Mouse (Mus musculus): ENCODE data around the gene Rufy3. TPM values are rescaled to one million over a fixed set of nuclear protein-coding genes. Genes with fewer than 3 reads are reported as not detected.

Rufy3 gene
- polyA plus RNA-seq, 1 experiment from 2014 or later: 9.9 TPM

Other genes with a start within 250 kb of the Rufy3 start
- not detected in 2 replicates for gene Prol1, start 247.7 kb upstream of the Rufy3 start, polyA plus RNA-seq (2014; fragmentation: Nextera tagmentation; extraction: Ambion mirVana)
- gene Amtn, start 188.9 kb upstream of the Rufy3 start, polyA plus RNA-seq (2014; fragmentation: Nextera tagmentation; extraction: Ambion mirVana): not detected in 2 replicates
- 0.51 and 1.1 TPM in 2 replicates for gene Ambn, start 109.0 kb upstream of the Rufy3 start, polyA plus RNA-seq (2014; fragmentation: Nextera tagmentation; extraction: Ambion mirVana)
- 0.03 and 0.24 TPM in 2 replicates for gene Enam, start 77.1 kb upstream of the Rufy3 start, polyA plus RNA-seq (2014; fragmentation: Nextera tagmentation; extraction: Ambion mirVana)
- 0.17 TPM in 1 of 2 replicates, not detected in the other for gene Jchain, start 37.1 kb upstream of the Rufy3 start, polyA plus RNA-seq (2014; fragmentation: Nextera tagmentation; extraction: Ambion mirVana)
- gene Utp3, start 10.6 kb upstream of the Rufy3 start, polyA plus RNA-seq (2014; fragmentation: Nextera tagmentation; extraction: Ambion mirVana): 86.4 and 95.8 TPM in 2 replicates
- 74.7 and 75.1 TPM in 2 replicates for gene Grsf1, start 111.1 kb downstream of the Rufy3 start, polyA plus RNA-seq (2014; fragmentation: Nextera tagmentation; extraction: Ambion mirVana)
- gene Mob1b, start 155.8 kb downstream of the Rufy3 start, polyA plus RNA-seq (2014; fragmentation: Nextera tagmentation; extraction: Ambion mirVana): 12.5 and 17.0 TPM in 2 replicates
- 93.3 and 95.1 TPM in 2 replicates for gene Dck, start 200.0 kb downstream of the Rufy3 start, polyA plus RNA-seq (2014; fragmentation: Nextera tagmentation; extraction: Ambion mirVana)

Measured in limb, embryonic 11.5 days (tissue).